Mouse (Mus musculus) heart, postnatal 0 days (tissue): ENCODE data around the gene Larp4b. TPM values are rescaled to one million over a fixed set of nuclear protein-coding genes. Genes with fewer than 3 reads are reported as not detected.

ENCODE experiments used
- ATAC-seq: fragments of 200-750 bp; cut with Nextera tagmentation; 2 replicates; pipeline ENCODE4 v1.8.0; 2017; ENCODE audit warnings: low read depth, moderate number of reproducible peaks, moderate library complexity; ENCODE audit not compliant: insufficient read depth
- DNase-seq: peaks from one replicate; pipeline ENCODE4 v3.0.0-alpha.2; 2016; ENCODE audit warnings: low spot score
- H3K27ac ChIP-seq: fragments of 300-500 bp; sonication (generic); 2 replicates; pipeline ENCODE4 v1.5.1; 2014; ENCODE audit warnings: low read depth, mild to moderate bottlenecking
- H3K27me3 ChIP-seq: fragments of 300-500 bp; sonication (generic); 2 replicates; pipeline ENCODE4 v1.6.1; 2014; ENCODE audit warnings: low read length, mixed read lengths; ENCODE audit not compliant: control insufficient read depth, insufficient read depth
- H3K36me3 ChIP-seq: fragments of 300-500 bp; sonication (generic); replicated peaks from 2 replicates; pipeline ENCODE4 v1.6.1; 2014; ENCODE audit warnings: low read length, mixed read lengths; ENCODE audit not compliant: control insufficient read depth, insufficient read depth
- H3K4me1 ChIP-seq: fragments of 300-500 bp; sonication (generic); 2 replicates; pipeline ENCODE4 v1.6.1; 2014; ENCODE audit warnings: antibody characterized with exemption; ENCODE audit not compliant: control insufficient read depth, insufficient read depth
- H3K4me2 ChIP-seq: fragments of 300-500 bp; sonication (generic); 2 replicates; pipeline ENCODE4 v1.6.1; 2014; ENCODE audit warnings: low read depth, mild to moderate bottlenecking, low read length, moderate library complexity
- H3K4me3 ChIP-seq: fragments of 300-500 bp; sonication (generic); 2 replicates; pipeline ENCODE4 v1.5.1; 2014; ENCODE audit warnings: low read depth, low read length
- H3K9ac ChIP-seq: fragments of 300-500 bp; sonication (generic); replicated peaks from 2 replicates; pipeline ENCODE4 v1.6.1; 2014; ENCODE audit warnings: low read depth, low read length, mixed read lengths
- H3K9me3 ChIP-seq: fragments of 300-500 bp; sonication (generic); replicated peaks from 2 replicates; pipeline ENCODE4 v1.6.1; 2016; ENCODE audit warnings: low read length; ENCODE audit not compliant: control insufficient read depth
- CTCF ChIP-seq: IDR thresholded peaks from 2 replicates; pipeline ENCODE4 v1.5.1; 2016; ENCODE audit warnings: antibody characterized with exemption, control low read depth, low read depth
- EP300 ChIP-seq: IDR thresholded peaks from 2 replicates; pipeline ENCODE4 v1.6.1; 2016; ENCODE audit warnings: antibody characterized with exemption, low read depth
- WGBS: fragments of 180-500 bp; shearing (Covaris S2); extraction: QIAGEN DNeasy Blood & Tissue Kit; methylation state at CpG from one replicate; pipeline ENCODE4 v1.1.7; 2014; 5-methylcytosine and 5-hydroxymethylcytosine counted together
- polyA plus RNA-seq: library from polyadenylated mRNA; unstranded; fragments of >200 nt; fragmentation: Nextera tagmentation; extraction: Ambion mirVana; gene quantifications from 2 replicates; pipeline ENCODE4 v1.2.1, GENCODE M21; 2015
- total RNA-seq: library from RNA; depleted of rRNA; stranded (reverse); fragments of >200 nt; gene quantifications from 2 replicates; pipeline ENCODE4 v1.2.3, GENCODE M21; 2014; ENCODE audit warnings: low replicate concordance

The Larp4b gene
- total and polyA plus RNA-seq, 2 experiments from 2014 or later, result 19.1 to 95.2 TPM

DNA sequence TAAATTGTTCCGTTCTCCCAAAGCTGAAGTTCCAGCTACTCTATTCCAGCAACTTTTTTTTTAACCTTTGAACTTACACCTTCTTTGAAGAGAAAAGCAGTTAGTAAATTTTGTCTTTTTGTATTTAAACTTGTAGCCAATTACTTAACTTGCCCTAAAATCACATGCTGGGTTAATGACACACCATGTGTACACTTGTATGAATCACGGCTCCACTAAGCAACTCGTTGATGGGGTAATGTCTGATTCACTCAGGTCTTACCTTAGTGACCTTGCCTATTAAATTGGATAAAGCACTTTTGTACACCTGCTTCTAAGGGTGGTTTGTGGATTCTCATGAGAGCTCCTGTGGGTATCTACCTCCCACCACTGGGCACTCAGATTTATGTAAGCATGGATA is 74.2 kb downstream of the Larp4b start:
- ATAC-seq (no peak), DNase-seq (no peak)
- H3K4me2 ChIP-seq, result no peak overlapping the region
- H3K27me3 ChIP-seq, result no peaks in the 10 kb centered on the region
- no peak overlapping the region for H3K27ac ChIP-seq
- H3K9ac ChIP-seq, result no peak overlapping the region
- no peak for TF ChIP-seq EP300
- no peak for TF ChIP-seq CTCF
- no peaks in the 10 kb centered on the region for H3K9me3 ChIP-seq
- H3K4me3 ChIP-seq, result no peak overlapping the region
- no peaks in the 10 kb centered on the region for H3K4me1 ChIP-seq
- H3K36me3 ChIP-seq, result peaks cover 89% of the 10 kb centered on the region
- 86% methylated on average over 3 of the region's 3 CpGs for WGBS

DNA sequence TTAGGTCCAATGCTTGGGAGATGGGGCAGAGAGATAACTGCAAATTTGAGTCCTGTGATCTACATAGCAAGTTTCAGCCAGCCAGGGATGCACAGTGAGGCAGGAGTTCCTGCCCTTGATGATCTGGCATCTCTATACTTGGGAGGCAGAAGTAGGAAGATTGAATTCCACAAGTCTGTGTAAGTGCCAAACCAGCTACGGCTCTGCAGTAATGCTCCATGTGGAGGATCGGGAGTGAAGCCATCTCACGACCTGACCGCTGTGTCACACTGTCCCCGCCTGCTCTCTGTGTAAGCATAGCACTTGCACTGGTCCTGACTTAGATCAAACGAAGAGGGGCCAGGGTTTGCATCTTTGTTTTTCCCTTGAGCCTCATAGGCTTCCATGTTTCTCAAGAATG is 75.9 kb downstream of the Larp4b start:
- H3K4me2 ChIP-seq, result no peak overlapping the region
- ATAC-seq, result no peak
- H3K9me3 ChIP-seq, result no peaks in the 10 kb centered on the region
- no peak for TF ChIP-seq CTCF
- no peak for TF ChIP-seq EP300
- H3K9ac ChIP-seq, result no peak overlapping the region
- 76% methylated on average over 6 of the region's 6 CpGs for WGBS
- H3K27me3 ChIP-seq, result no peaks in the 10 kb centered on the region
- no peak for DNase-seq
- H3K36me3 ChIP-seq, result peaks cover 94% of the 10 kb centered on the region
- H3K4me3 ChIP-seq, result no peak overlapping the region
- H3K27ac ChIP-seq, result no peak overlapping the region
- no peaks in the 10 kb centered on the region for H3K4me1 ChIP-seq

DNA sequence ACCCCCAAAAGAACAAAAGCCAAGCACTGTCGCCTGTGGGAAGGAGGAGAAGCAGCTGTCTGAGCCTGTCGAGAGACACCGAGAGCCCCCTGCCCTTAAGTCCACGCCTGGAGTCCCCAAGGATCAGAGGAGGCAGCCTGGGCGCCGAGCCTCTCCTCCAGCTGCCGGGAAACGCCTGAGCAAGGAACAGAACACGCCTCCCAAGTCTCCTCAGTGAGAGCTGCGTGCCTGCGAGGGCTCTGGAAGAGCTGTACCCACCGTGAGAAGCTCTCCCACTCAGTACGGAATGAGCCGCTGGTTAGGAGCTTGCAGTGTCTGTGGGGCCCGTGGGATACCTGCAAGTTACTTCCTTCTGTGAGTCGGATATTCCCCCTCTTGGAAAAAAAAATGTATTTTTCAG is 77.0 kb downstream of the Larp4b start:
- DNase-seq (no peak), ATAC-seq (no peak)
- Histone ChIP-seq H3K4me2 (no peak overlapping the region), H3K27ac (no peak overlapping the region), H3K4me1 (no peaks in the 10 kb centered on the region), H3K9ac (no peak overlapping the region), H3K36me3 (peaks cover 87% of the 10 kb centered on the region), H3K4me3 (no peak overlapping the region), H3K9me3 (no peaks in the 10 kb centered on the region), H3K27me3 (no peaks in the 10 kb centered on the region)
- TF ChIP-seq CTCF, result no peak
- WGBS, result 79% methylated on average over 16 of the region's 16 CpGs

DNA sequence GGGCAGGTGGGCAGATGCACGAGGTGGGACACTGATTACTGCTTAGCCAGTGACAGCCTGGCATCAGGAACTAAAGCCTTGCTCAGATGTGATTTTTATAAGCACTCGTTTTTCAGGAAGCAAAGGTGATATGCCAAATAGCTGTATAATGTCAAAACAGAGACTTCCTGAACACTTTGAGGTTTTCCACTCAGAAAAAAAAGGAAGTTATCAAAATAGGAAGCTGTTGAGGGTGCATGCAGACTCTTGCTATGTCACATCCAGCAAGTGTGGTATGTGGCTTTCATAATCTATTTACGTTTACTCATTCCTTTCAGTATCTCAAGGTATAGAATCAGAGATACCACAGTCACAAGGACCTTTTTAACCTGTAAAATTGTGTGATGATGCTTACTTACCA is 79.7 kb downstream of the Larp4b start:
- Histone ChIP-seq H3K9me3 (no peaks in the 10 kb centered on the region), H3K36me3 (peaks cover 60% of the 10 kb centered on the region), H3K27ac (no peak overlapping the region), H3K27me3 (no peaks in the 10 kb centered on the region), H3K4me1 (no peaks in the 10 kb centered on the region), H3K4me2 (no peak overlapping the region), H3K9ac (no peak overlapping the region), H3K4me3 (no peak overlapping the region)
- ATAC-seq (no peak), DNase-seq (no peak)
- WGBS, result 57% methylated on average over 3 of the region's 3 CpGs
- TF ChIP-seq EP300 (no peak), CTCF (no peak)

DNA sequence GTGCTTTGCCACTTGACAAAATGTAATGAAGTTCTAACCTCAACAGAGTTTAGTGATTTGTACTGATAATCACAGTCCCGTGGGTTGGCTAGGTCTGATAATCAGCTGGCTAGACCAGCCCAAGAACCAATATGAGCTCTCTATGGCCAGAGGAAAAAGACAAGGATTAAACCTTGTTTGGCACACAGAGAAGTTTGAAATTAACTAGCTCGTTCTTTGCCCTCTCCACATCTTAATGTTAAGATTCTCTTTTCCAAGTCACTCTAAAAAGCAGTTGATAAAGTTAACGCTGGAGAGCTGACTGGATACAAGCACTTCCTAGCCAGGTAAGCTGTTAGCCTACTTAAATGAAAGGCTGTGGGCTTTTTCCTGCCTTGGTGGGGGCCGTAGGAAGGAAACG is 81.5 kb downstream of the Larp4b start:
- Histone ChIP-seq H3K9me3 (no peaks in the 10 kb centered on the region), H3K4me2 (no peak overlapping the region), H3K36me3 (peaks cover 43% of the 10 kb centered on the region), H3K27me3 (no peaks in the 10 kb centered on the region), H3K9ac (no peak overlapping the region), H3K4me1 (no peaks in the 10 kb centered on the region), H3K27ac (no peak overlapping the region), H3K4me3 (no peak overlapping the region)
- DNase-seq, result no peak
- WGBS, result 83% methylated on average over 5 of the region's 5 CpGs
- ATAC-seq, result no peak
- TF ChIP-seq CTCF, result no peak
- TF ChIP-seq EP300, result no peak

DNA sequence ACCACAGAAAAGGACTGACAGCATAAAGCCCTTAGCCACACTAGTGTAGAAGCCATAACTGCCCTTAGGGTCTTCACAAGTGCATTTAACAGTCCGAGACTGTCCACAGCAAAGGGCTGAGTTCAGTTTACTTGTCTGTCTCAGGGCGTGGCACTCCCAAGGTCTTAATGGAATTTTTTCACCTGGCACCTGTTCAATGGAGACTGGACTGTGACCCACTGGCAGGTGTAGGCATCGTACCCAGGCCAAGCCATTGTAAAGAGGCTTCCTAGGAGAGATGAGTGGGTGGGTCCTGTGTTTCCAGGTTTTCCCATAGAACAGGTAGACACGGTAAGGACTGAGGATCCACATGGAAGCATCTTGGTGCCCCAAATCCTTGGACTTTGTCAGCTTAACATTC is 84.6 kb downstream of the Larp4b start:
- H3K4me3 ChIP-seq, result no peak overlapping the region
- DNase-seq (no peak), ATAC-seq (no peak)
- TF ChIP-seq CTCF (no peak), EP300 (no peak)
- no peak overlapping the region for H3K27ac ChIP-seq
- H3K4me1 ChIP-seq, result no peaks in the 10 kb centered on the region
- WGBS, result 89% methylated on average over 4 of the region's 4 CpGs
- H3K36me3 ChIP-seq, result peaks cover 16% of the 10 kb centered on the region
- H3K27me3 ChIP-seq, result no peaks in the 10 kb centered on the region
- no peak overlapping the region for H3K9ac ChIP-seq
- no peak overlapping the region for H3K4me2 ChIP-seq
- no peaks in the 10 kb centered on the region for H3K9me3 ChIP-seq
